Mouse (Mus musculus): ENCODE data around the gene Btn2a2. TPM values are rescaled to one million over a fixed set of nuclear protein-coding genes. Genes with fewer than 3 reads are reported as not detected.

Btn2a2 gene
- total RNA-seq, 2 experiments from 2014 or later: not detected

DNA sequence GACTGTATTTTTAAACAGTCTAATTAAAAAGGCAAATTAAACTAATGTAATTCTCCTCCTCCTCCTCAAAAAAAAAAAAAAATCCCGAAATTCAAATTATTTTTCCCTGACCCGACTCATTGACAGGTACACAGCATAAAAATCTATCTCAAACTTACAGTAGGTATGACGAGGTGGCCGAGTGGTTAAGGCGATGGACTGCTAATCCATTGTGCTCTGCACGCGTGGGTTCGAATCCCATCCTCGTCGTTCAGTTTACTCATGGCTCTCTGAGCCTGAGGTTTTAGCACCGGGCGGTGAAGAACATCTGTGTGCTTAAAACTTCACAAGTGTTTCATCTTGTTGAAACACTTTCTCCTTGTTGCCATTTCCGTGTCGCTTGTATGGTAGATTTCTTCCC lies 33.0 kb upstream of the Btn2a2 start:
- DNase-seq: peak; percentile 86

DNA sequence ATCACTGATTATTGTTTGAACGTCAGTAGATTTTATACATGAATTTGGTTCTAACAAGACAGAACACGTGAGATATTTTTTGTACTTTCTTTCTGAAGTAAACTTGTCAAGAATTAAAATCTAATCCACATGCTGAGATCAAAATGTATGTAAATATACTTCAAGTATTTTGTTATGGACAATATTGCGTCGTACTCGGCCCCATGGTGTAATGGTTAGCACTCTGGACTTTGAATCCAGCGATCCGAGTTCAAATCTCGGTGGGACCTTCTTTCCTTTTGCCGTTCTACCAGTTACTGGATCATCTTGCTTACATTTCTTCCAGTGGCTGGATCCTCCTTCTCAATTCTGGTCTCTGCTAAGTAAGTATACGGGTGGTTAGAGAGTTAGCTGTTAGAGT lies 30.8 kb upstream of the Btn2a2 start:
- DNase-seq: peak; percentile 85

DNA sequence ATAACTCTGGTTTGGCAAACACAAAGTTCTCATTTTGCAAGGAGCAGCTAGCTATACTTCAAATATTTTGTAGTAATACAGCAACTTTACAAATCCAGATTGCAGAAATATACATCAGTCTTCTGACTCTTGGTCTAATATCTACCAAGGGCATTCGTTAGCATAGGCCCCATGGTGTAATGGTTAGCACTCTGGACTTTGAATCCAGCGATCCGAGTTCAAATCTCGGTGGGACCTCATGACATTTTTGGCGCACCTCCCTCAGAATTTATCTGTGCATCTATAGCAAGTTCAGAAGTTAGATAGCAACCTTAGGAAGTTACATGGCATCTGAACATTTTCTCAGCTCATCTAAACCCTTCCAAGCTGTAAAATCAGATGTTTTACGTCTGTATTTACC lies 30.2 kb upstream of the Btn2a2 start:
- peak; percentile 87 for DNase-seq

DNA sequence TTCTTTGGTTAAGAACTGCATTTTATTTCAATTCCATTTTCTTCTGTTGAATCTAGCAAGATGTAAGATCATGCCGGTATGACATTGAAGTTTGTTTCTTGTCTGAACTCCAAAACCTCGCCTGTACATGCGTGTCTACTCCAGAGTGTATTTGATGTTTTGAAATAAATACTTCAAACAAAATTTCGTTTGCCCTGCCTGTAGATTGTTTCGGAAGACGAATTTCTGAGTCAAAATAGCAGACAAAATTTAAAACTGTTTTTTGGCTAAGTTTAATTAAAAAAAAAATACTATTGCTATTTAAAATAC lies 29.6 kb upstream of the Btn2a2 start:
- no peak for DNase-seq

DNA sequence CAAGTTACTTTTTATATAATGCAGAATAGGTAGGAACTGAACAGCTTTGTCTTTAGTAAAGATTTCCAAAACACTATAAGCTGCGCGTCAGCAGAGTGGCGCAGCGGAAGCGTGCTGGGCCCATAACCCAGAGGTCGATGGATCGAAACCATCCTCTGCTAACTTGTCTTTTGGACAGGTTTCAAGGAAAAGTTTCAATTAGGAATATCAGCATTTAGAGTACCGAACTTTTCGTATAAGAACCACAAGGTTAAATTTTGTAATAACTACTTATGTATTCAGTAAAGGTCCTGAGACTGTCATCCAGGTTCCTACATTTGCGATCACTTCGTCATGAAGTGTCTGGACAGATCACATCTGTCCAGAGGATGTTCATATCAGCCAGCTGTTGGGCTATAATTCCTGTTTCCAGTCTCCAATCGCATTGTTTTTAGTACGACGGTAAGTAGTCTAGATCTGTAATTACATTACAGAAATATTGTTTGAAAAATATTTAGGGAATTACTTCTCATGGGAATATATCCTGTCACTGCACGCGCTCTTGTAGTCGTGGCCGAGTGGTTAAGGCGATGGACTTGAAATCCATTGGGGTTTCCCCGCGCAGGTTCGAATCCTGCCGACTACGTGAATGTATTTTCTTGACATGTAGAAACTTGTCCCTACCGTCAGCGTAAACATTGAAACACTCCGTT lies 29.1 kb upstream of the Btn2a2 start:
- DNase-seq: peak; percentile 92

DNA sequence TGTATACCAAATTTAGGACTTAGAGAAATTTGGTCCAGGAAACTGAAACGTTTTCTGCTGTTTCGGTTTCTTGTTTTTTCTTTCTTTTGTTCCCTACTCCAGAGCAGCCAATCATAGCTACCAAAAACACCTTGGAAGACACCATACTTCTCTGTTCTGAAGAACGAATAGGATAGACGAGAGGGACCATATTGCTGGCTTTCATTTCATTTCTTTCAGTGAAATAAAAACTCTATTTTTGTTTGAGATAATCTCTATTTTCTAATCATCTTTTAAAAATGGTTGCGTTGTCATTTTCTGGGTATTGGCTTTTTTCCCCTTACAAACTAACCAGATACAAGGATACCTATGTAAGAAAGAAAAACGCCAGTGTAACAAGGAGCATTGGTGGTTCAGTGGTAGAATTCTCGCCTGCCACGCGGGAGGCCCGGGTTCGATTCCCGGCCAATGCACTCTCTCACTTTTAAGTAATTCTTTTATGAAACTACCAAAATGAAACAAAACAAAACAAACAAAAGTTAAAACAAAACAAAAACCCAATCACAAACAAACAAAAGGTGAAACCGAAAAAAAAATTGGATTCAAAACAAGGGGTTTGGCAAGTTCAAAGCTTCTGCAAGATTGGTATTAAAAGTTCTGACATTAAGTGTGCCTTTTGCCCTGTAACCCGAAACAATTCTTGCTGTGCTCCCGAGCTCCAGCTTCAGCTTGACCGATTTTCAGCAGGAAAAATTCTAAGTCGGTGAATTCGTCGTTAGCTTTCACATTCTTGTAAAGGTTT lies 28.4 kb upstream of the Btn2a2 start:
- DNase-seq: peak; percentile 86

DNA sequence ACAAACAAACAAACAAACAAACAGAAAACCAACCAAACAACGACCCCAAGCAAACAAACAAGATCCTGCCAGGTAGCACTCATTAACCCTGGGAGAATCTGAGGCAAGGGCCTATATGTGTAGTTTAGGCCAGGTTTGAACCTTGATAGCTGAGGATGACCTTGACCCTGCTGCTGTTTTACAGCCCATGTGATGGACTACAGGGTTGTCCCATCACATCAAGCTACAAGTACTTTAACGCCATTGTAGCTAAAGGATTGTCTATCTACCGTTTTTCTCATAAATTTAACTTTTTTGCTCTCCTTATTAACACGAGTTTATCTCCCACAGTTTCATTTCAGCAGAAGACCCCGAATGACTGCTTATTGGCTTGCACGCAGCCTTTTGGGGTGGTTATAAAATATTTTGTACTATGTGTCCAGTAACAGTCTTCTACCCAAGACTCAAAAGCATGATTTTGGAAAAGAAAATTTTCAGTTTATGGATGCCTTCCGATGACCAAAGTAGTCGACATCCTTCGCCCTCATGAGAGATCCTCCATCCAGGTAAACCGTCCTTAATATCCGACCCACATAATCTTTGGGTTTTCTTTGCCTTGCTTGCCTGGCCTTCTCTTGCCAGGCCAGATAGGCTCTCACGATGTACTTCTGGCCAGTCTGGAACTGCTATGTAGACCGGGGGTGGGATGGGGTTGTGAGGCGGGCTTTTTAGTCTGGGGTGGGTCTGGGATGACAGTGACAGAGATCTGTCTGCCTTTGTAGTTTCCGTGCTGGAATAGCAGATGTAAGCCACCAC lies 27.4 kb upstream of the Btn2a2 start:
- DNase-seq: no peak

DNA sequence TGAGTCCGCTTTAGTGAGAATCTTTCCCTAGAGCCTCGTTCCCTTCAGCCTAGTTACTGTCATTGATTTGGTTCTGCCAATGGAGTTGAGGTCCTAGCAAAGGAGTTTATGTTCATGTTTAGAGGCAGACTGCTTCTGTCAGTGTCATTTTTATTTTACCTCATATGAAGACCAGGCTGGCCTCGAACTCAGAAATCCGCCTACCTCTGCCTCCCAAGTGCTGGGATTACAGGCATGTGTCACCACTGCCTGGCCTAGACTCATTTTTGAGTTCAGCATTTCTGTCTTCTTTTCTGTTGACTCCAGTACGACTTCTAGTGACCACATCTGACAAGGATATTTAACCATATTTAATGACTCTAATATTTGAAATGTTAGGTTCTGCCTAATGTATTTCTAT lies 26.6 kb upstream of the Btn2a2 start:
- no peak for DNase-seq

DNA sequence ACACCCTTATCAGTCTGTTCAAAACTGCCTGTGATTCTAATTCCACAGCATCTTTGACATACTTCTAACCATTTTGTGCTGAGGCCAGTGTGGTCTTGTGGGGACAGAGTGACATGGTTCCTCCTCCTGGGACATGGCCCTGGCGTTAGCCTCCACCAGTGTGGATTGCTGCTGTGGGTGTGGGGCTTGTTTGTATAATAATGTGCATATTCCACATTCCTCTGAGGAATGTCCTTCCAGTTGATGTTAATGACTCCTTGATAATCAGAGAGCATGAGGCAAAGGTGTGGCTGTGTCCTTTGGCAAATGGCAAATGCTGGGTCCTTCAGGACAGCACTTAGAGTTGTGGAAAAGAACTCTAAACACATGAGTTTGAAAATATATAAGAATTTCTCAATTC lies 24.9 kb upstream of the Btn2a2 start:
- no peak for DNase-seq

DNA sequence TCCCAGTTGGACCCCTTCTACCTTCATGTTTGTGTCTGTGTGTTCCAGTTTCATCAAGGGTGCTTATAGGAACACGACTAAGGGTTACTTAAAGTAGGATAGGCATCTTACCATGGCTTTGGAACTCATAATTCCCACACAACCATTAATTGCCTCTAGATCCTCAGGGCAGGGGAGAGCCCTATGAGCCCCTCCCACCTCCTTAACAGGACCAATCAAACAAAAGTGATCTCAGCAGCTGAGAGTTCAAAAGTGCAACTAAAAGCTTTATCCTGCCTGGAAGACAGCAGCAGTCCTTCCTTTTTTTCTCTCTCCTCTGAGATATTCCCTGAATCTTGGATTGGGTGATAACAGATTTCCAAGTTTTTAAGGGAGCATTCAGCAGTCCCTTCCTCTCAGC lies 21.5 kb upstream of the Btn2a2 start:
- DNase-seq: no peak

DNA sequence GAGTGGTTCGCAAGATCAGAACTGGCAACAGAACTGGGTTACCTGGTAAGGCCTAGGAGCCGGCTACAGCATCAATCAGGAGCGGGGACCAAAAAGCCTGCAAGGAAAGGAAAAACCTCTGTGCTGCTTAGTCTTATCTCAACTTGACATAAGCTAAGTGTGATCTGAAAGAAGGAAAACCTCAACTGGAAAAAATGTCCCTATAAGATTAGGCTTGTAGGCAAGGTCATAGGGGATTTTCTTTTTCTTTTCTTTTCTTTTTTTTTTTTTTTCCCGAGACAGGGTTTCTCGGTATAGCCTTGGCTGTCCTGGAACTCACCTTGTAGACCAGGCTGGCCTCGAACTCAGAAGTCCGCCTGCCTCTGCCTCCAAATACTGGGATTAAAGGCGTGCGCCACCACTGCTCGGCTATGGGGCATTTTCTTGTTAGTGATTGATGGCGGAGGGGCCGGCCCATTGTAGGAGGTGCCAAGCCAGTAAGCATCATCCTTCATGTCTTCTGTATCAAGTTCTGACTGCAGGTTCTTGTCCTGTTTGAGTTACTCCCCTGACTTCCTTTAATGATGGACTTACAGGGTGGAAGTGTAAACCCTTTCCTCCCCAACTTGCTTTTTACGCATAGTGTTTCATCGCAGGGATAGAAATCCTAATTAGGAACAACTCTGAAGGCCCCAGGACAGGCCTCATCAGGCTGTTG lies 18.3 kb upstream of the Btn2a2 start:
- DNase-seq: no peak

DNA sequence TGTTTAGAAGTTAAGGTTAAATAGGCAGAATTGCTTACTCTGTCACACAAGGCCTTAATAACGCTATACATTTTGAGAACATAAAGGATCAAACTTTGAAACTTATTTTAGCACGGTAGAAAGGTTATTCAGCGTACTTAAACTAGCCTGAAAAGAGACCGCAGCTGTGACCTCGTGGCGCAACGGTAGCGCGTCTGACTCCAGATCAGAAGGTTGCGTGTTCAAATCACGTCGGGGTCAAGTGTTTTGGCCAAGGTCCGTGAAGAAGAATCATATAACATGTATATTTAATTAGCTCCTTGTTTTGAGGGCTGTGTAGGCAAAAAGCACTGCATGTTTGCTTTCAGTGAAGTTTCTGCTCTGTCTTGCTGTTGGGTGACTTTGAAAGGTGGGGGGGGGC lies 17.7 kb upstream of the Btn2a2 start:
- DNase-seq: peak; percentile 72

DNA sequence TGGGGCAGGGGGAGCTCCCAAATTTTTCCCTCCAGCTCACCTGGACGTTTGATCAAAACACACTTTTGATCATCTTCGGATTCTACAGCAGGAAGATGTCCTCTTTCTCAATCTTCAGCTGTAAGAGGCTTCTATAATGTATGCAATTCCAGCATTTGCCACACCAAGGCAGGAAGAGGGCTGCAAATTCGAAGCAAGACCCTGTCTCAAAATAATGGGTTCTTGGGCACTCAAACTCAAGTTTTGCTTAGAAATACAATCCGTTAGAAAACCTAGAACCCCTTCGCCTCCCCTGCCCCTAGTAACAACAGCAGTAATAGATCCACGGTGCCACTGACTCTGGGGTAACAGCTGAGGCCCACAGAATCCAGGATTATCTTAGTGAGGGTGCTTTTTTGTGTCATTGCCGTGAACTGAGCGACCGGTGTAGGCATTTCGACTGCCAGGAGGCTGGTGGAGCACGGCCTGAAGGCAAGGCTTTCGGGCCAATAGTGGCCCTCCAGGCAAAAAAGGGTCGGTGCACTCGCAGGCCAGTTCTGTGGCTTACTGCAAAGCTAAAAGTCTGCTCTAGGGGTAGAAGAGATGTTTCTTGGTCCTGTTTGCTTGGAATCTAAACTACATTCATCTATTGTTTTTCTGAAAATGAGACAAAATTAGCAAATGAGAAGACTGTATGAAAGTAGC lies 17.1 kb upstream of the Btn2a2 start:
- no peak for DNase-seq

DNA sequence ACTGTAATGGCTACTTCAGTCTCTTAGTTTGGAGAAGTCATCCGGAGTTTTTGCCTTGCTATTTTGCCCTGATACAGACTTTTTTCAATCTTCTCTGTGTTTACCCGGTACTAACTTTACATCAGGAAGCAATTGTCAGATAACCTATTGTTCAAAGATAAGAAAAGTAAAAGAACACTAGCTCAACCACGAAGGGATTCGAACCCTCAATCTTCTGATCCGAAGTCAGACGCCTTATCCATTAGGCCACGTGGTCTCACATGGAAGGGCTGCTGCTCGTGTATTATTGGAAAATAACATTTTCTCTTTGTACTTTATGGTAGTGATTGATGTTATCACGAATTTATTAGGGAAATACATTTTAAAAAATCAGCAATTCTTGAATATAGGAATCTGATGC lies 15.1 kb upstream of the Btn2a2 start:
- DNase-seq: peak; percentile 68

DNA sequence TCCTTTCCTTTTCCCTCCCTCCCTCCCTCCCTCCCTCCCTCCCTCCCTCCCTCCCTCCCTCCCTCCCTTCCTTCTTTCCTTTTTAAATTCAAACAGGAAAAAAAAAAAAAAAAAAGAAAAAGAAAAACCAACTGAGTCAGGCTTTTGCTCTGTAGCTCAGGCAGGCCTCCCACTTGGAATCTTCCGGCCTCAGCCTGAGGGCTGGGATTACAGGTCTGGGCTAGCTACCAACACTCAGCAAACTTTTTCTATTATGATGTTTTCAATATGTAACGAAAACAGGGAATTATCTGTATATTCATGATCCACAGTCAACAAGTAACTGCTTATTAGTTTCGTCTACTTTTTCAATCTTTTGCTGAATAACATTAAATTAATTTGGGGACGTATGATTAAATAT lies 14.3 kb upstream of the Btn2a2 start:
- no peak for DNase-seq

DNA sequence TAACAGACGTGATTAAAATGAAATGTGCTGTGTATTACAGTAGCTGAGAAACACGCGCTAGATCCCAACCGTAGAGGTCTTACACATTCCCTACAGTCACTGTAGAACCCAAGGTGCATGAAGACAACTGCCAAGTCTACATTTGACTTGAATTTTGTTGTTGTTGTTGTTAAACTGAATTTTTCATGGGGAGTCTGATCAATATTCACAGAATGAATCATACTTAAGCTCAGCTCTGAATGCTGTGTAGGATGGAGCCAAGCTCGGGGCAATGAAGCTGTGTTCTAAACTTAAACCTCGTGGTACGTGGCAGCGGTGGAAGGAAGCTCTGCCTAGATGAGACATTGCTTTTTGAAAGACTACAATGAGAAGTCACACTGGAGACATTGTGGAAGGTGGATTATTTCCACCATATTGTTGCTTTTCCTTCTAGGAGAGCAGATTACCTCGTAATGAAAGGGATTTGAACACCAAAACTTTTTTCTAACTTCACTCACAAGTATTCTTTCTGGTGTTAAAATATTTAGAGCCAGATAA lies 13.4 kb upstream of the Btn2a2 start:
- no peak for DNase-seq

DNA sequence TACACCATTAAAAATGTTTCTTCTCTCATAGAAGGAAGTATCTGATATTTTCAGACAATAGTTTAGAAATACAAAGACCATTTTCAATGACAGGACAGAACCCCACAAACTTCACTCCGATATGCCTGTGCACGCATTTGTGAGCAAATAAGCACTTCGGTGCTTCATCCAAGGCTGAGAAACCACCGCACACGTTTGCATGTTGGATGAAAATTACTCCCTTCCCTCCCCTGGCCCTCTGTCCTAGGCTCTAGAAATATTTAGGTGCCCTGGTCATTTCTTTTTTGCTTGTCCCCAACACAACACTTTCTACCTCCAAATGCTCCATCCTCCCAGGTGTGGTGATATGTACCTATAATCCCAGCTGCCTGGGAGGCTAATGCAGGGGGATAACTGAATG lies 12.9 kb upstream of the Btn2a2 start:
- DNase-seq: no peak

DNA sequence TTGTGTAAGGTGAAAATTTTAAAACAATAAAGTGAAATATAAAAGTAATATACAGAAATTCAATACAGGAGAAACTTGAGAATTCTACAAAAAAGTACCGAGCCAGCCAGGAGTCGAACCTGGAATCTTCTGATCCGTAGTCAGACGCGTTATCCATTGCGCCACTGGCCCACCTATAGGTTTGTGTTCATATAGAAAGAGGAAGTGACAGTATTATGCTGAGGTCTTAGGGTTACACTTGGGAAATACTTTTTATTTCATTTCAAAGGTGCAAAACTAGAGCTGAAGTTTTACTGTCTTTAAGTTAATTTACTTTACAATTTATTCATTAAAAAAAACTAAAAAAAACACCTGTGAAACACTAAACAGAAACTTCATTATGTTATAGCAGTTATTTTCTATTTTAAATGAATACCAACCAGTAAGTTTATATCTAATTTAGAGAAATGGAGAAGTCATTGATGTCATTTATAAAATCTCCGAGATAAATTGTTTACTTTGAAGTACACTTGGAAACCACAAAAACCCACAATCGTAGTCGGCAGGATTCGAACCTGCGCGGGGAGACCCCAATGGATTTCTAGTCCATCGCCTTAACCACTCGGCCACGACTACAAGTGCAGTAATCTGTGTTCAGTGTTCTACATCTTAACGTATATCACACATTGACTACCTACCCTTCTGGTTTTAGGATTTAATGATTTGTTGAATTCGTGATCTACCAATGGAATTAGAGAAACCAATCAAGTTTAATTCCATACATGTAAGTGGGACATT lies 12.0 kb upstream of the Btn2a2 start:
- DNase-seq: peak; percentile 72

DNA sequence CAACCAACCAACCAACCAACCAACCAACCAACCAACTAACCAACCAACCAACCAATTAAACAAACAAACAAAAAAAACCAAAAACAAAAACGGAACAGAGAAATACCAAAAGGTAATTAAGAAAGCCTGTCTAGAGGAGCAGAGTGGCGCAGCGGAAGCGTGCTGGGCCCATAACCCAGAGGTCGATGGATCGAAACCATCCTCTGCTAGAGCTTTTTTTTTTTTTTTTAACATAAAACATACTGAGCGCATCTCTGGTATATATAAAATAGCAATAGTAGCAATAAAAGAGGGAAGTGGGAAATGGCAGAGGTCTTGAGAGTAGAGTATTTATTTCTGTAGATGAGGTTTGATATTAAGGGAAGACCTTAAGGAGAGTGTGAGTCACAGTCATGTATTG lies 11.3 kb upstream of the Btn2a2 start:
- DNase-seq: no peak

DNA sequence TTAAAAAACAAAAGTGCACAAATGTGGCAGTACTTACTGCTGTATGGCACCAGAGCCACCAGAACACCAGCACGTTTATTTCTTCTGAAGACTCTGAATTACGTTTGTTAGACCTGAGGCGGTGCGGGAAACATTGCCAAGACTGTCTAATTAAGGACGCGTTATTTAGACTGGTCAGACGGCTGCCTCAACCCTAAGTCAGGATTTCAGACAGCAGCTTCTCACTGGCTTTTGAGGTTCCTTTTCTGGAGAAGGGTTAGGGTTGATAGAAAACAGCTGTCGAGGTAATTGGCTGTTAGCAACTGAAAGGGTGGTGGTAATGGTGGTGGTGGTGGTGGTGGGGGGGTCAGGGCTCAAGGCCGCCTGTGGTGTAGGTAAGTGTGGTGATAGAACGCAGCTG lies 10.0 kb upstream of the Btn2a2 start:
- no peak for DNase-seq

Measured in adrenal gland, postnatal 10 days (tissue).